Mouse (Mus musculus) stomach, embryonic 14.5 days (tissue): ENCODE data around the gene Dalrd3. TPM values are rescaled to one million over a fixed set of nuclear protein-coding genes. Genes with fewer than 3 reads are reported as not detected.
A peak's percentile ranks its signal among the peaks of the same experiment; 100 is the strongest.

Experiments used
- ATAC-seq: fragments of 200-750 bp; cut with Nextera tagmentation; 2 replicates; pipeline ENCODE4 v1.8.0; 2017; ENCODE audit warnings: low read depth, moderate TSS enrichment; ENCODE audit not compliant: insufficient number of reproducible peaks, insufficient read depth, low FRiP score
- H3K27ac ChIP-seq: fragments of 300-500 bp; sonication (generic); 2 replicates; pipeline ENCODE4 v1.5.1; 2014; ENCODE audit warnings: mild to moderate bottlenecking, low read length, moderate library complexity, mixed read lengths
- H3K27me3 ChIP-seq: fragments of 300-500 bp; sonication (generic); 2 replicates; pipeline ENCODE4 v1.6.1; 2014; ENCODE audit warnings: low read length, control low read depth, mixed read lengths; ENCODE audit not compliant: control insufficient read depth, insufficient read depth
- H3K36me3 ChIP-seq: fragments of 300-500 bp; sonication (generic); 2 replicates; pipeline ENCODE4 v1.6.1; 2014; ENCODE audit warnings: mild to moderate bottlenecking, control low read depth, low read length, moderate library complexity, mixed read lengths; ENCODE audit not compliant: control insufficient read depth, insufficient read depth
- H3K4me1 ChIP-seq: fragments of 300-500 bp; sonication (generic); 2 replicates; pipeline ENCODE4 v1.6.1; 2014; ENCODE audit warnings: low read length, control low read depth, mixed read lengths; ENCODE audit not compliant: control insufficient read depth, insufficient read depth
- H3K4me2 ChIP-seq: fragments of 300-500 bp; sonication (generic); replicated peaks from 2 replicates; pipeline ENCODE4 v1.6.1; 2014; ENCODE audit warnings: low read depth, low read length, control low read depth
- H3K4me3 ChIP-seq: fragments of 300-500 bp; sonication (generic); 2 replicates; pipeline ENCODE4 v1.5.1; 2014; ENCODE audit warnings: low read depth, low read length, control low read depth
- H3K9ac ChIP-seq: fragments of 300-500 bp; sonication (generic); replicated peaks from 2 replicates; pipeline ENCODE4 v1.6.1; 2014; ENCODE audit warnings: low read depth, mild to moderate bottlenecking, control low read depth, low read length, moderate library complexity, mixed read lengths
- H3K9me3 ChIP-seq: fragments of 300-500 bp; sonication (generic); 2 replicates; pipeline ENCODE4 v1.6.1; 2016; ENCODE audit warnings: low read depth, low read length, control low read depth; ENCODE audit not compliant: control insufficient read depth
- WGBS: fragments of 180-500 bp; shearing (Covaris S2); extraction: QIAGEN DNeasy Blood & Tissue Kit; methylation state at CpG from one replicate; pipeline ENCODE4 v1.1.7; 2014; 5-methylcytosine and 5-hydroxymethylcytosine counted together
- polyA plus RNA-seq: library from polyadenylated mRNA; unstranded; fragments of >200 nt; fragmentation: Nextera tagmentation; extraction: Ambion mirVana; gene quantifications from 2 replicates; pipeline ENCODE4 v1.2.1, GENCODE M21; 2014

Dalrd3 gene
- polyA plus RNA-seq, 1 experiment from 2014 or later = 135 TPM

GRCm38 (mm10) chr9:108575321-108576297 lies 5.9 kb downstream of the Dalrd3 start:
- no peaks in the 10 kb centered on the region for H3K9me3 ChIP-seq
- H3K36me3 ChIP-seq = peaks cover 47% of the 10 kb centered on the region
- peaks cover 33% of the 10 kb centered on the region; the same call in 1 of the 2 replicates for H3K4me1 ChIP-seq
- 77% methylated on average over 37 of the region's 37 CpGs for WGBS
- no peaks in the 10 kb centered on the region for H3K27me3 ChIP-seq
- ATAC-seq = no peak
- H3K27ac ChIP-seq = no peak overlapping the region
- no peak overlapping the region for H3K4me3 ChIP-seq
- no peak overlapping the region for H3K9ac ChIP-seq
- no peak overlapping the region for H3K4me2 ChIP-seq

- ATAC-seq = no peak
- Histone ChIP-seq H3K4me3 (peak overlapping the region; percentile 62; the same call in 1 of the 2 replicates), H3K27me3 (no peaks in the 10 kb centered on the region), H3K4me2 (peak overlapping the region; percentile 70), H3K4me1 (peaks cover 30% of the 10 kb centered on the region; the same call in 1 of the 2 replicates), H3K9me3 (no peaks in the 10 kb centered on the region), H3K9ac (peak overlapping the region; percentile 70; the same call in 1 of the 2 replicates), H3K27ac (no peak overlapping the region), H3K36me3 (peaks cover 38% of the 10 kb centered on the region)
- WGBS = 28% methylated on average over 6 of the region's 6 CpGs
Measured at GRCm38 (mm10) chr9:108577025-108577424, 7.3 kb downstream of the Dalrd3 start.

GRCm38 (mm10) chr9:108577934-108578544 lies 8.4 kb downstream of the Dalrd3 start:
- 0 out of 2 replicates have a peak, but pooled peaks have one; percentile 18 for ATAC-seq
- no peaks in the 10 kb centered on the region for H3K9me3 ChIP-seq
- peak overlapping the region; percentile 92; the same call in 1 of the 2 replicates for H3K27ac ChIP-seq
- H3K4me3 ChIP-seq = peak overlapping the region; percentile 62
- peaks cover 28% of the 10 kb centered on the region for H3K36me3 ChIP-seq
- WGBS = 0% methylated on average over 24 of the region's 24 CpGs
- peak overlapping the region; percentile 70 for H3K9ac ChIP-seq
- no peaks in the 10 kb centered on the region for H3K27me3 ChIP-seq
- H3K4me1 ChIP-seq = peaks cover 30% of the 10 kb centered on the region; the same call in 1 of the 2 replicates
- peak overlapping the region; percentile 70 for H3K4me2 ChIP-seq

GRCm38 (mm10) chr9:108578545-108579343 lies 9.1 kb downstream of the Dalrd3 start, which contains the start of gene Wdr6:
TSS of gene Wdr6 (minus strand) at chr9:108578739.
- Histone ChIP-seq H3K36me3 (peaks cover 21% of the 10 kb centered on the region), H3K4me1 (peaks cover 30% of the 10 kb centered on the region; the same call in 1 of the 2 replicates), H3K27ac (peak within 1 kb of the TSS; percentile 92), H3K4me2 (peak within 1 kb of the TSS; percentile 70), H3K9me3 (no peaks in the 10 kb centered on the region), H3K9ac (peak within 1 kb of the TSS; percentile 70), H3K27me3 (no peaks in the 10 kb centered on the region), H3K4me3 (peak within 1 kb of the TSS; percentile 62)
- ATAC-seq = peak; percentile 97
- WGBS = 4% methylated on average over 51 of the region's 51 CpGs

GRCm38 (mm10) chr9:108579344-108579690 lies 9.6 kb downstream of the Dalrd3 start:
- Histone ChIP-seq H3K27me3 (no peaks in the 10 kb centered on the region), H3K4me2 (peak overlapping the region; percentile 70), H3K9me3 (no peaks in the 10 kb centered on the region), H3K4me1 (peaks cover 29% of the 10 kb centered on the region; the same call in 1 of the 2 replicates), H3K4me3 (peak overlapping the region; percentile 62), H3K9ac (peak overlapping the region; percentile 45; the same call in 1 of the 2 replicates), H3K27ac (peak overlapping the region; percentile 82), H3K36me3 (peaks cover 16% of the 10 kb centered on the region)
- 55% methylated on average over 5 of the region's 5 CpGs for WGBS
- ATAC-seq = no peak

- Histone ChIP-seq H3K9me3 (no peaks in the 10 kb centered on the region), H3K27me3 (no peaks in the 10 kb centered on the region), H3K9ac (no peak overlapping the region), H3K27ac (peak overlapping the region; percentile 66; the same call in 1 of the 2 replicates), H3K4me2 (peak overlapping the region; percentile 42), H3K4me3 (0 out of 2 replicates have a peak overlapping the region, but pooled peaks have one; percentile 5), H3K36me3 (no peaks in the 10 kb centered on the region), H3K4me1 (peaks cover 22% of the 10 kb centered on the region)
- 2% methylated on average over 14 of the region's 14 CpGs for WGBS
- peak; percentile 93 for ATAC-seq
Measured at GRCm38 (mm10) chr9:108587571-108588180, 18.0 kb downstream of the Dalrd3 start.

GRCm38 (mm10) chr9:108589229-108589628 lies 19.5 kb downstream of the Dalrd3 start:
- Histone ChIP-seq H3K4me3 (no peak overlapping the region), H3K36me3 (no peaks in the 10 kb centered on the region), H3K27ac (no peak overlapping the region), H3K9ac (no peak overlapping the region), H3K4me2 (no peak overlapping the region), H3K4me1 (peaks cover 22% of the 10 kb centered on the region), H3K27me3 (no peaks in the 10 kb centered on the region), H3K9me3 (no peaks in the 10 kb centered on the region)
- ATAC-seq = no peak
- 62% methylated on average over 5 of the region's 5 CpGs for WGBS
